Mouse (Mus musculus) CH12.LX (cell line): ENCODE data around the gene Macrod1. TPM values are rescaled to one million over a fixed set of nuclear protein-coding genes. Genes with fewer than 3 reads are reported as not detected.

ENCODE experiments used
- DNase-seq: peaks from one replicate; pipeline ENCODE4 v3.0.0-alpha.2; 2013; ENCODE audit errors: extremely low read depth
- H3K27ac ChIP-seq: 2 replicates; pipeline ENCODE4 v1.5.1; 2012; ENCODE audit warnings: low read depth, mild to moderate bottlenecking, control low read depth, moderate library complexity; ENCODE audit not compliant: insufficient read depth
- H3K27me3 ChIP-seq: replicated peaks from 2 replicates; pipeline ENCODE3; 2012; ENCODE audit warnings: inconsistent platforms
- H3K36me3 ChIP-seq, 2 experiments: replicated peaks in 1 of 2; 2 replicates each; pipeline versions ENCODE3 to v1.6.1; 2012; ENCODE audit warnings: inconsistent platforms in 1 of 2, low read length in 1 of 2, mild to moderate bottlenecking in 1 of 2, mixed read lengths in 1 of 2, moderate library complexity in 1 of 2; ENCODE audit not compliant: control insufficient read depth in 1 of 2, insufficient read depth in 1 of 2
- H3K4me1 ChIP-seq, 2 experiments: 2 replicates each; pipeline ENCODE4 v1.6.1; 2012; ENCODE audit warnings: inconsistent platforms in 1 of 2, moderate library complexity in 1 of 2; ENCODE audit not compliant: insufficient read depth in 2 of 2, control insufficient read depth in 1 of 2
- H3K4me2 ChIP-seq: 2 replicates; pipeline ENCODE4 v1.6.1; 2012; ENCODE audit warnings: low read depth, mild to moderate bottlenecking, control low read depth; ENCODE audit not compliant: poor library complexity, insufficient read depth, severe bottlenecking
- H3K4me3 ChIP-seq, 3 experiments: fragments of 150-350 bp in 1 of 3; sonication (generic) in 1 of 3; replicated peaks in 1 of 3; 2 replicates each; pipeline versions ENCODE3 to v1.5.1; 2011 to 2012; ENCODE audit warnings: low read depth in 2 of 3, low read length in 2 of 3, mild to moderate bottlenecking in 2 of 3, moderate library complexity in 2 of 3, control low read depth in 1 of 3, improper control_type of control experiment in 1 of 3, inconsistent platforms in 1 of 3, mixed read lengths in 1 of 3; ENCODE audit not compliant: poor library complexity in 1 of 3
- H3K79me2 ChIP-seq: replicated peaks from 2 replicates; pipeline ENCODE4 v1.6.1; 2012; ENCODE audit warnings: mild to moderate bottlenecking, moderate library complexity; ENCODE audit not compliant: control insufficient read depth, poor library complexity, insufficient read depth, severe bottlenecking; ENCODE audit errors: extremely low read depth
- H3K9ac ChIP-seq: 2 replicates; pipeline ENCODE4 v1.6.1; 2012; ENCODE audit warnings: low read depth, mild to moderate bottlenecking, control low read depth, moderate library complexity; ENCODE audit not compliant: insufficient read depth
- H3K9me3 ChIP-seq: replicated peaks from 2 replicates; pipeline ENCODE3; 2012; ENCODE audit warnings: low read length, inconsistent platforms, mixed read lengths
- BHLHE40 ChIP-seq: IDR thresholded peaks from 2 replicates; pipeline ENCODE4 v1.6.1; 2011; ENCODE audit warnings: mild to moderate bottlenecking, low read depth, low read length, improper control_type of control experiment
- CHD1 ChIP-seq: IDR thresholded peaks from 2 replicates; pipeline ENCODE4 v1.6.1; 2012; ENCODE audit warnings: low read depth, low read length, improper control_type of control experiment, inconsistent platforms
- CTCF ChIP-seq, 2 experiments: IDR thresholded peaks in 1 of 2; conservative IDR thresholded peaks in 1 of 2; 2 replicates each; pipeline ENCODE4 v1.5.1; 2011 to 2012; ENCODE audit warnings: low read depth in 2 of 2, low read length in 2 of 2, improper control_type of control experiment in 1 of 2, inconsistent platforms in 1 of 2, mild to moderate bottlenecking in 1 of 2, moderate library complexity in 1 of 2
- EP300 ChIP-seq: IDR thresholded peaks from 2 replicates; pipeline ENCODE4 v1.6.1; 2011; ENCODE audit warnings: low read length, improper control_type of control experiment
- ETS1 ChIP-seq: conservative IDR thresholded peaks from 2 replicates; pipeline ENCODE4 v1.6.1; 2012; ENCODE audit warnings: low read depth, mild to moderate bottlenecking, inconsistent platforms, low read length, improper control_type of control experiment, moderate library complexity
- HCFC1 ChIP-seq: IDR thresholded peaks from 2 replicates; pipeline ENCODE4 v1.6.1; 2012; ENCODE audit warnings: low read depth, mild to moderate bottlenecking, inconsistent platforms, low read length, improper control_type of control experiment
- MAX ChIP-seq: IDR thresholded peaks from 2 replicates; pipeline ENCODE4 v1.6.1; 2011; ENCODE audit warnings: low read length, improper control_type of control experiment
- MXI1 ChIP-seq: IDR thresholded peaks from 2 replicates; pipeline ENCODE4 v1.6.1; 2011; ENCODE audit warnings: mild to moderate bottlenecking, low read depth, low read length, improper control_type of control experiment
- NELFE ChIP-seq: IDR thresholded peaks from 2 replicates; pipeline ENCODE4 v1.6.1; 2011; ENCODE audit warnings: low read depth, low read length, improper control_type of control experiment
- NRF1 ChIP-seq: IDR thresholded peaks from 2 replicates; pipeline ENCODE4 v1.6.1; 2014; ENCODE audit warnings: low read depth, mild to moderate bottlenecking, inconsistent platforms, low read length, improper control_type of control experiment, moderate library complexity
- PAX5 ChIP-seq: IDR thresholded peaks from 2 replicates; pipeline ENCODE4 v1.6.1; 2012; ENCODE audit warnings: low read length, inconsistent platforms, mixed read lengths
- POLR2AphosphoS2 ChIP-seq: IDR thresholded peaks from 2 replicates; pipeline ENCODE4 v1.6.1; 2011; ENCODE audit warnings: low read depth, low read length, improper control_type of control experiment
- SMC3 ChIP-seq: IDR thresholded peaks from 2 replicates; pipeline ENCODE4 v1.6.1; 2011; ENCODE audit warnings: low read depth, low read length, improper control_type of control experiment
- TBP ChIP-seq: conservative IDR thresholded peaks from 2 replicates; pipeline ENCODE4 v1.6.1; 2011; ENCODE audit warnings: low read depth, low read length, improper control_type of control experiment
- USF1 ChIP-seq: IDR thresholded peaks from 2 replicates; pipeline ENCODE4 v1.6.1; 2014; ENCODE audit warnings: low read depth, mild to moderate bottlenecking, inconsistent platforms, low read length, improper control_type of control experiment
- USF2 ChIP-seq: conservative IDR thresholded peaks from 2 replicates; pipeline ENCODE4 v1.6.1; 2011; ENCODE audit warnings: low read depth, low read length, improper control_type of control experiment
- ZC3H11A ChIP-seq: IDR thresholded peaks from 2 replicates; pipeline ENCODE4 v1.6.1; 2012; ENCODE audit warnings: low read depth, mild to moderate bottlenecking, inconsistent platforms, low read length, improper control_type of control experiment
- ZMIZ1 ChIP-seq: IDR thresholded peaks from 2 replicates; pipeline ENCODE4 v1.6.1; 2012; ENCODE audit warnings: low read depth, mild to moderate bottlenecking, inconsistent platforms, low read length, improper control_type of control experiment
- ZNF384 ChIP-seq: IDR thresholded peaks from 2 replicates; pipeline ENCODE4 v1.6.1; 2012; ENCODE audit warnings: low read depth, low read length, improper control_type of control experiment, inconsistent platforms
- dilution Hi-C: fragments of 300-500 bp; cut with MboI; formaldehyde crosslinking; loops from 2 replicates; pipeline ENCODE4 v1.14.3; 2020; ENCODE audit warnings: low sequenced_read_pairs; ENCODE audit not compliant: extremely low pct_unique_long_range_greater_than_20kb, extremely low pct_ligation_motif_present
- in situ Hi-C: fragments of 300-500 bp; cut with MboI; formaldehyde crosslinking; loops from 3 replicates; pipeline ENCODE4 v1.14.3; 2019; ENCODE audit warnings: low sequenced_read_pairs, low pct_ligation_motif_present, low pct_unique_long_range_greater_than_20kb, mixed read lengths
- polyA plus RNA-seq: library from polyadenylated mRNA; unstranded; fragments of >175 nt; gene quantifications from 2 replicates; pipeline ENCODE4 v1.2.1, GENCODE M21; 2012; ENCODE audit warnings: low read depth; ENCODE audit not compliant: insufficient read length
- total RNA-seq, 2 experiments: library from RNA; depleted of rRNA; stranded (reverse); fragments of 300-350 nt in 1 of 2; fragments of >200 nt in 1 of 2; gene quantifications; 2 replicates each; pipeline ENCODE4 v1.2.3; 2012 to 2014

Macrod1 gene
- total and polyA plus RNA-seq, 3 experiments: 1.0 TPM; not detected in 2

DNA sequence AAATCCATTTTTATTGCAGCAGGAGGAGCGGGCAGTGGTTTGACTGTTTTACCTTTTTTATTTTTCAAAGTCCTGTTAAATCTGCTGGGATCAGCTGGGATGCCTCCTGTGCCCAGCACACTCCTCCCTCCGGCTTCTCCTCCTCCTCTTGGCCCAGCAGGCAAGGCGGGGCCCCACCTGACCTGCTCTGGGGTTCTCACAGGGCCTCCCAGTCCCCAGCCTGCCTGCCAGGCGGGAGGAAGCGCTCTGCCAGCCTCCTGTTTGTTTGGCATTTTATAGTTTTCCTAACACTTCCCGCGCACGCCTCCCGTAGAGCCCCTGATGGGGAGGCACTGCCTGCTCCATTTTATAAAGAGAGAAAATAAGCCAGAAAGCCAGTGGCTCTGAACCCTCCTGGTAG, 79.4 kb downstream of the Macrod1 start:
- DNase-seq: no peak
- H3K36me3 ChIP-seq: no peaks in the 10 kb centered on the region
- H3K27me3 ChIP-seq: peaks cover 97% of the 10 kb centered on the region
- peaks cover 2 to 5% of the 10 kb centered on the region in 2 experiments; a peak in 2 of 4 replicates for H3K4me1 ChIP-seq
- in situ Hi-C loops: no loop called here
- no peak overlapping the region for H3K4me3 ChIP-seq
- dilution Hi-C loops: no loop called here
- H3K9me3 ChIP-seq: no peaks in the 10 kb centered on the region
- no peak overlapping the region for H3K4me2 ChIP-seq
- TF ChIP-seq MAX: no peak
- TF ChIP-seq SMC3: no peak
- no peak for TF ChIP-seq NRF1
- TF ChIP-seq HCFC1: no peak
- no peak for TF ChIP-seq CHD1
- no peak for TF ChIP-seq USF2
- no peak for TF ChIP-seq NELFE
- no peak for TF ChIP-seq PAX5
- TF ChIP-seq TBP: no peak
- TF ChIP-seq USF1: no peak
- TF ChIP-seq ZC3H11A: no peak
- TF ChIP-seq BHLHE40: no peak
- TF ChIP-seq CTCF (conservative IDR thresholded peaks at IDR 0.05 in 1 of 2, IDR thresholded peaks at IDR 0.05 in 1 of 2; ENCODE audit: low read depth in 2 of 2, low read length in 2 of 2): no peak
- no peak for TF ChIP-seq MXI1
- no peak for TF ChIP-seq ZNF384
- H3K27ac ChIP-seq: no peak overlapping the region
- no peaks in the 10 kb centered on the region for H3K79me2 ChIP-seq
- no peak overlapping the region for H3K9ac ChIP-seq

DNA sequence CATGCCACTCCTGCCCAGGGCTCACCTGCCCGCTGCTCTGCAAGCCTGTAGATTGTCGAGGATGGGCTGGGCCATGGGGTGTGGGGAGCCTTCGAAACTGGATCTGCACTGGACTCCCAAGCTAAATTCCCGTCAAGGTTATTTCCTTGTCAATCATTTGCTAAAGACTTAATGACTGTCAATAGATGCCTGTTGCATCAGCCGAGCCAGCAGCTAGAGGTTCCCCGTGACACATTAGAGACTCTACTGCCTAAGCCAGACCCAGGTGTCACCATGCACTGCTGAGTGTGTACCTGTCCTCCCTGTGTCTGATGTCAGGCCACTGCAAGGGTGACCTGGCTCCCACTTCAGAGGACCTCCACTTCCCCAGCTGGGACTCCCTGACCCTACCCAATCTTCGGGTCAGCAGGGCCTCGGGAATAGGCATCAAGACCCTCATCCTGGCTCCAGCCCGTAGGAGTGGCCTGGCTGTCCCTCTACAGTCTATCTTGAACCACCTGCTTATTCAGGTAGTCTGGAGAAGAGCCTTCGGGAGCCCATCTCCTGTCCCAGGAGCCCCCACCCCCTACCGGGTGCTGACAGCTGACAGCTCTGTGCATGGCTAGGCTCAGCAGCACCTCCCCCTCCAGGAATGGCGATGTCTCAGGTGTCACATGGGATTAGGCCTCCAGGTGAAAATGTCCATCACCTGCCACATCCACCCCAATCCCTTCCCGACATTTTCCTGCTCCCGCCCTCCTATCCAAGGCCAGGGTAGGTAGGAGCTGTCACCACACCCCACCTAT, 80.3 kb downstream of the Macrod1 start:
- H3K4me1 ChIP-seq: peaks cover 2 to 5% of the 10 kb centered on the region in 2 experiments; a peak in 2 of 4 replicates
- no peak overlapping the region for H3K4me3 ChIP-seq
- H3K4me2 ChIP-seq: no peak overlapping the region
- H3K27me3 ChIP-seq: peaks cover 97% of the 10 kb centered on the region
- dilution Hi-C loops (no loop called here), in situ Hi-C loops (no loop called here)
- TF ChIP-seq MAX (no peak), BHLHE40 (no peak), POLR2AphosphoS2 (no peak), CTCF (conservative IDR thresholded peaks at IDR 0.05 in 1 of 2, IDR thresholded peaks at IDR 0.05 in 1 of 2; ENCODE audit: low read depth in 2 of 2, low read length in 2 of 2) (no peak), ETS1 (no peak), ZMIZ1 (no peak), MXI1 (no peak), EP300 (no peak)
- no peak for DNase-seq
- H3K9me3 ChIP-seq: no peaks in the 10 kb centered on the region
- H3K27ac ChIP-seq: no peak overlapping the region
- H3K79me2 ChIP-seq: no peaks in the 10 kb centered on the region
- no peak overlapping the region for H3K9ac ChIP-seq
- no peaks in the 10 kb centered on the region for H3K36me3 ChIP-seq
